Mouse (Mus musculus) hindbrain, embryonic 16.5 days (tissue): ENCODE measurements around the gene Muc13. TPM values are rescaled to one million over a fixed set of nuclear protein-coding genes. Genes with fewer than 3 reads are reported as not detected.

Experiments used
- ATAC-seq: fragments of 200-750 bp; cut with Nextera tagmentation; 2 replicates; pipeline ENCODE4 v1.8.0; 2017; ENCODE audit warnings: moderate TSS enrichment, moderate library complexity
- H3K27ac ChIP-seq: fragments of 300-500 bp; sonication (generic); 2 replicates; pipeline ENCODE4 v1.5.1; 2014; ENCODE audit warnings: low read depth, mild to moderate bottlenecking, control low read depth, low read length, moderate library complexity
- H3K27me3 ChIP-seq: fragments of 300-500 bp; sonication (generic); replicated peaks from 2 replicates; pipeline ENCODE4 v1.6.1; 2014; ENCODE audit warnings: low read length; ENCODE audit not compliant: control insufficient read depth, insufficient read depth
- H3K36me3 ChIP-seq: fragments of 300-500 bp; sonication (generic); 2 replicates; pipeline ENCODE4 v1.6.1; 2014; ENCODE audit warnings: mild to moderate bottlenecking, low read length, moderate library complexity, mixed read lengths; ENCODE audit not compliant: control insufficient read depth, insufficient read depth
- H3K4me1 ChIP-seq: fragments of 300-500 bp; sonication (generic); 2 replicates; pipeline ENCODE4 v1.6.1; 2014; ENCODE audit warnings: low read depth, low read length; ENCODE audit not compliant: control insufficient read depth, insufficient read depth
- H3K4me2 ChIP-seq: fragments of 300-500 bp; sonication (generic); 2 replicates; pipeline ENCODE4 v1.6.1; 2014; ENCODE audit warnings: mild to moderate bottlenecking, low read length, control low read depth, moderate library complexity
- H3K4me3 ChIP-seq: fragments of 300-500 bp; sonication (generic); 2 replicates; pipeline ENCODE4 v1.5.1; 2014; ENCODE audit warnings: mild to moderate bottlenecking, low read length, control low read depth, moderate library complexity
- H3K9ac ChIP-seq: fragments of 300-500 bp; sonication (generic); 2 replicates; pipeline ENCODE4 v1.6.1; 2014; ENCODE audit warnings: low read depth, mild to moderate bottlenecking, control low read depth, low read length, moderate library complexity
- H3K9me3 ChIP-seq: fragments of 300-500 bp; sonication (generic); 2 replicates; pipeline ENCODE4 v1.6.1; 2014; ENCODE audit warnings: mild to moderate bottlenecking, low read length, moderate library complexity; ENCODE audit not compliant: control insufficient read depth
- WGBS: fragments of 180-500 bp; shearing (Covaris S2); extraction: QIAGEN DNeasy Blood & Tissue Kit; methylation state at CpG from one replicate; pipeline ENCODE4 v1.1.7; 2014; 5-methylcytosine and 5-hydroxymethylcytosine counted together
- polyA plus RNA-seq: library from polyadenylated mRNA; unstranded; fragments of >200 nt; fragmentation: Nextera tagmentation; extraction: Ambion mirVana; gene quantifications from 2 replicates; pipeline ENCODE4 v1.2.1, GENCODE M21; 2015

The Muc13 gene
- polyA plus RNA-seq, 1 experiment from 2014 or later, result not detected

GRCm38 (mm10) chr16:33842081-33842880 lies 48.4 kb downstream of the Muc13 start:
- Histone ChIP-seq H3K4me3 (no peak overlapping the region), H3K27ac (no peak overlapping the region), H3K9ac (no peak overlapping the region), H3K9me3 (no peaks in the 10 kb centered on the region), H3K36me3 (no peaks in the 10 kb centered on the region), H3K4me1 (no peaks in the 10 kb centered on the region), H3K4me2 (no peak overlapping the region), H3K27me3 (no peaks in the 10 kb centered on the region)
- WGBS, result 66% methylated on average over 12 of the region's 12 CpGs
- no peak for ATAC-seq

GRCm38 (mm10) chr16:33844150-33844611 lies 50.3 kb downstream of the Muc13 start:
- no peak for ATAC-seq
- Histone ChIP-seq H3K27ac (no peak overlapping the region), H3K4me3 (no peak overlapping the region), H3K4me2 (no peak overlapping the region), H3K9me3 (no peaks in the 10 kb centered on the region), H3K27me3 (no peaks in the 10 kb centered on the region), H3K4me1 (no peaks in the 10 kb centered on the region), H3K9ac (no peak overlapping the region), H3K36me3 (no peaks in the 10 kb centered on the region)
- WGBS, result 44% methylated on average over 4 of the region's 4 CpGs

- H3K9ac ChIP-seq, result no peak overlapping the region
- H3K9me3 ChIP-seq, result no peaks in the 10 kb centered on the region
- no peak overlapping the region for H3K4me2 ChIP-seq
- no peaks in the 10 kb centered on the region for H3K36me3 ChIP-seq
- H3K27me3 ChIP-seq, result no peaks in the 10 kb centered on the region
- H3K27ac ChIP-seq, result no peak overlapping the region
- 84% methylated on average over 6 of the region's 6 CpGs for WGBS
- H3K4me3 ChIP-seq, result no peak overlapping the region
- H3K4me1 ChIP-seq, result no peaks in the 10 kb centered on the region
- ATAC-seq, result no peak
Observed at GRCm38 (mm10) chr16:33844866-33845265, 51.0 kb downstream of the Muc13 start.

- Histone ChIP-seq H3K36me3 (no peaks in the 10 kb centered on the region), H3K27me3 (no peaks in the 10 kb centered on the region), H3K9ac (no peak overlapping the region), H3K4me2 (no peak overlapping the region), H3K27ac (no peak overlapping the region), H3K9me3 (no peaks in the 10 kb centered on the region), H3K4me1 (no peaks in the 10 kb centered on the region), H3K4me3 (no peak overlapping the region)
- no peak for ATAC-seq
Observed at GRCm38 (mm10) chr16:33853271-33853670, 59.4 kb downstream of the Muc13 start.

GRCm38 (mm10) chr16:33858766-33859165 lies 64.9 kb downstream of the Muc13 start:
- Histone ChIP-seq H3K36me3 (no peaks in the 10 kb centered on the region), H3K27me3 (no peaks in the 10 kb centered on the region), H3K27ac (no peak overlapping the region), H3K4me3 (no peak overlapping the region), H3K9me3 (no peaks in the 10 kb centered on the region), H3K4me1 (peaks cover 2% of the 10 kb centered on the region; the same call in 1 of the 2 replicates), H3K4me2 (no peak overlapping the region), H3K9ac (no peak overlapping the region)
- no peak for ATAC-seq
- 90% methylated on average over 2 of the region's 2 CpGs for WGBS

- no peak overlapping the region for H3K9ac ChIP-seq
- ATAC-seq, result no peak
- no peak overlapping the region for H3K4me3 ChIP-seq
- 68% methylated on average over 5 of the region's 5 CpGs for WGBS
- peaks cover 2% of the 10 kb centered on the region; the same call in 1 of the 2 replicates for H3K4me1 ChIP-seq
- no peaks in the 10 kb centered on the region for H3K27me3 ChIP-seq
- H3K36me3 ChIP-seq, result no peaks in the 10 kb centered on the region
- H3K27ac ChIP-seq, result no peak overlapping the region
- no peaks in the 10 kb centered on the region for H3K9me3 ChIP-seq
- no peak overlapping the region for H3K4me2 ChIP-seq
Observed at GRCm38 (mm10) chr16:33859380-33859779, 65.5 kb downstream of the Muc13 start.

GRCm38 (mm10) chr16:33859988-33860700 lies 66.3 kb downstream of the Muc13 start:
- no peaks in the 10 kb centered on the region for H3K9me3 ChIP-seq
- no peak overlapping the region for H3K4me3 ChIP-seq
- WGBS, result 41% methylated on average over 13 of the region's 14 CpGs
- peaks cover 2% of the 10 kb centered on the region; the same call in 1 of the 2 replicates for H3K4me1 ChIP-seq
- no peak overlapping the region for H3K27ac ChIP-seq
- peak overlapping the region; percentile 28 for H3K4me2 ChIP-seq
- peak; percentile 98 for ATAC-seq
- H3K36me3 ChIP-seq, result no peaks in the 10 kb centered on the region
- no peaks in the 10 kb centered on the region for H3K27me3 ChIP-seq
- H3K9ac ChIP-seq, result 0 out of 2 replicates have a peak overlapping the region, but pooled peaks have one; percentile 7

- Histone ChIP-seq H3K4me1 (peaks cover 2% of the 10 kb centered on the region; the same call in 1 of the 2 replicates), H3K9ac (no peak overlapping the region), H3K9me3 (no peaks in the 10 kb centered on the region), H3K27me3 (no peaks in the 10 kb centered on the region), H3K36me3 (no peaks in the 10 kb centered on the region), H3K4me2 (no peak overlapping the region), H3K4me3 (no peak overlapping the region), H3K27ac (no peak overlapping the region)
- ATAC-seq, result no peak
- WGBS, result 84% methylated on average over 4 of the region's 4 CpGs
Observed at GRCm38 (mm10) chr16:33862406-33862805, 68.6 kb downstream of the Muc13 start.

GRCm38 (mm10) chr16:33863208-33863751 lies 69.4 kb downstream of the Muc13 start:
- no peak overlapping the region for H3K4me3 ChIP-seq
- no peaks in the 10 kb centered on the region for H3K9me3 ChIP-seq
- H3K27me3 ChIP-seq, result no peaks in the 10 kb centered on the region
- no peak overlapping the region for H3K27ac ChIP-seq
- no peaks in the 10 kb centered on the region for H3K36me3 ChIP-seq
- no peak for ATAC-seq
- H3K4me1 ChIP-seq, result peaks cover 2% of the 10 kb centered on the region; the same call in 1 of the 2 replicates
- WGBS, result 79% methylated on average over 5 of the region's 5 CpGs
- no peak overlapping the region for H3K4me2 ChIP-seq
- no peak overlapping the region for H3K9ac ChIP-seq
